Mouse (Mus musculus): ENCODE measurements around the gene Sptlc2.
A peak's percentile ranks its signal among the peaks of the same experiment; 100 is the strongest.

Gene Sptlc2

GRCm38 (mm10) chr12:87274853-87275831 is 113.0 kb downstream of the Sptlc2 start:
- DNase-seq: no peak

GRCm38 (mm10) chr12:87267682-87268081 is 120.5 kb downstream of the Sptlc2 start:
- peak; percentile 30 for DNase-seq

GRCm38 (mm10) chr12:87266827-87267603 is 121.1 kb downstream of the Sptlc2 start:
- peak; percentile 13 for DNase-seq

- DNase-seq: peak; percentile 98
These were observed 121.9 kb downstream of the Sptlc2 start, which contains the start of the genes Vipas39 and Ahsa1 for GRCm38 (mm10) chr12:87266108-87266826. Gene Vipas39, minus strand, starts transcription at chr12:87266256. Gene Ahsa1, plus strand, starts transcription at chr12:87266479.

- no peak for DNase-seq
These were observed 122.7 kb downstream of the Sptlc2 start for GRCm38 (mm10) chr12:87265444-87265843.

GRCm38 (mm10) chr12:87260562-87260961 is 127.6 kb downstream of the Sptlc2 start:
- DNase-seq: no peak

- DNase-seq: no peak
These were observed 131.5 kb downstream of the Sptlc2 start for GRCm38 (mm10) chr12:87256629-87257028.

Measured in lung, postnatal 36 days (tissue).